Mouse (Mus musculus): Measurements from ENCODE around the gene Auts2.

Auts2 gene

DNA sequence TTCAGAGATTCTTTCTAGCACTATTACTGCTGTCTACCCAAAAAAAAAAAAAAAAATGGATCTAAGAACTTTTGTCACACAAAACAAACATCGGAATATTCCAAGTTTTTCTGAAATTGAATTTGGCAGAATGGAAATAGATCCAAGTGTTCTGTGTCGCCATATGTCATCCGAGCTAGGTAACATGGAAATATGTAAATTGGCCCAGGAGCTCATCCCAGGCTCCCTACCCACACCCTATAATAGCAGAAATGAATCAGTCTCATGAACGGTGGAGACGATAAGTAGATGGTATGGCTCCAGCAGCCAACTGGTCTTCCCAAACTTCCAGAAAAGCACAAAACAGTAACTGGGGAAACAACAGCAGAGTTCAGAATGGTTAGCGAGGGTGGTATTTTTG, 577.6 kb downstream of the Auts2 start:
- no peak for DNase-seq

DNA sequence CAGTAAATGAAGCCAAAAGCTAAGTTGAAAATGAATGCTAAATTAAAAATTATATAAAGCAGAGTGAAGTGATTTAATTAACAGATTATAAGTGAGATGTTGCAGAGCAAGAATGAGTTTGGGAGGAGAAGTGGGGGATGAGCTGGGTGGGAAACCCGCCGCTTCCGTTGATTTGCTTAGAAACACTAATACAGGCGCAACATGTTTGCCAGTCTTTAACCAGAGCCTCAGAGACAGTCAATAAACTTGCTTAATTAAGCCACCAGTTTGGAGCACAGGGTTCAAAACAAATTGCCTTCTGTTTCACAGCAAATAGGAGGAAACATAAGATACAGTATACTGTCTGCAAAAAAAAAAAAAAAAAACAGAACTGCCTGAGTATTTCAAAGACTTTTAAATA, 579.6 kb downstream of the Auts2 start:
- DNase-seq, result no peak

DNA sequence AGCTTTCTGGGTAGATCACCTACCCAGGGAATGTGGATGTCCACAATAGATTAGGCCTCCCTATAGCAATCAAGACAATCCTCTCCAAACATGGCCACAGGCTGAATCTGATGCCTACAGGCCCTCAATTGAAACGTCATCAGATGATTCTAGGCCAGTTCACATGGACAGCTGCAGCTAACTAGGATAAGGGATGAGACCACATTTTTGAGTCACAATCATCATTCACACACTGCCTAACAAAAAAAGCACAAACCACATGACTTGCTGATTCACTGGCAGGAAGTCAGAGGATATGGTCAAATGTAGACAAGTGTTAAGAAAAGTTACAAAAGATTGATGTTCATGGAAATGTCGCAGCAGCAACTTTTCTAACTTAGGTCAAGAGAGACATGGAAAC, 581.3 kb downstream of the Auts2 start:
- no peak for DNase-seq

GRCm38 (mm10) chr5:131960432-131960831, 582.7 kb downstream of the Auts2 start:
- no peak for DNase-seq

DNA sequence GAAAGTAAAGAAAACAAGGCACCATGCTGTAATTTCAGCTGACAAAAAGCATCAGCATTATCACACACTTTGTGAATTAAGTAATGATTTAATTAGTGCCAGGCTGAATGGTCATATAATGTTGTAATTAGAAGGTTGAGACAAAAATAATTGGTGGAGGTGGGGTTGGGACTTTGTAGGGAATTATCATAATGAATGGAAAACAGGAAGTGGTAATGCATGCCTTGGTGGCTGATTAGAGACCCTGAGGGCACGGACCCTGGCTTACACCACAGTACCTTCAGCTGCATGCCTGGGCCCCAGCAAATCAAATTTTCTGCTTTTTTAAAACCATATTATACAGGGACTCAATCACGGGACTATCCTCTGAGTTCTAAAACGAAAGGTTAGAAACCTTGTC, 586.1 kb downstream of the Auts2 start:
- no peak for DNase-seq

DNA sequence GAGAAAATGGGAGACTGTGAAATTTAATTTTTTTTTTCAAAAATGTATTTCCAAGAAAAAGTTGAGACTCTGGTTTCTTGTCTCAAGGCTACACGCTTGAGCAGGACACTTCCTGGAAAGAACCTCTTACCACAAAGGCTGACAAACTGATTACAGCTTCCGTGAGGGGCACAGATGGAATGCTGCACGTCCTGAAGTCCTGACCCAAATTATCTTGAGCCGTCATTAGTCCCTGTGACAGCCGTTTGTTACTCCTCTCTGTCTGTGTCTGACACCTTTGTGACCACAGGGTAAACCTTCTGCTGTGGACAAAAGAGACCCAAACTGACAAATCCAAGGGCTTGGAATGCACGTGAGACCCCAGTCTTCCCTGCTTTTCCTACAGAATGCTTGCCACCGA, 587.1 kb downstream of the Auts2 start:
- no peak for DNase-seq

GRCm38 (mm10) chr5:131955227-131956016, 587.7 kb downstream of the Auts2 start:
- DNase-seq, result no peak

- DNase-seq, result no peak
These were observed 594.5 kb downstream of the Auts2 start for GRCm38 (mm10) chr5:131948571-131949151.

GRCm38 (mm10) chr5:131946801-131947200, 596.3 kb downstream of the Auts2 start:
- no peak for DNase-seq

DNA sequence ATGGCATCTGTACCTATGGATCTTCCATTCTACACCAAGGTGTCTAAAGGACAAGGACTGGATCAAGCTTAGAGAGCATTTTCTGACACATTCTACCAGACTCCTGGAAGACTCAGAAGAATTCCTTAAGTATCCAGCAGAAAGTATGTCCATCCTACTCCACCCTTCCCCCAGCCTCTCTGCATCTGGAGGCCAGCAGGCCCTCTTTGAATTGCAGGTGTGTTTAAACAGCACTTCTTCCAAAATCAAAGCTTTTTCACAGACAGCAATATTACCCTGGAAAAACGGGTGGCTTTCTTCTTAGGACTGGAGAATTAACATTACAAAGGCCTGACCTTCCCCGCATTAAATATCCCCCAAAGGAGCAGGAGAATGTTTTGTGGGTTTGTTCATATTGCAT, 598.4 kb downstream of the Auts2 start:
- DNase-seq, result no peak

DNA sequence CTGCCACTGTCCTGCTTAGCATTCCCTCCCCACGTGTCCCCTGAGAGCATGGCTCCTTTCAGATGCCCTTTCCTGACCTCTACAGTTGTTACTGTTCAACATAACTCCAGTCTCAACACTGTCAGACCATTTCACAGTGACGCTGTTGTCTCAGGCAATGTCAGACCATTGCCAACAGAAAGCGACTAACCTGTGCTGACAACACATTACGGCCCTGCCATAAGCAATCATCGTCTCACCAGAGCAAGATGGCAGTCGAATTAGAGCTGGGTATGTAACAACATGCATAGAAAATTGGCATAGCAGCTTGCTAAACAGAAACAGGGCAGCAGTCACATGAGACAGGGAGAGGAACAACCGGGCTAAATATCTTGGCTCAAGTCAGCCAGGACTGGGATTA, 614.4 kb downstream of the Auts2 start:
- no peak for DNase-seq

- no peak for DNase-seq
These were observed 620.4 kb downstream of the Auts2 start for GRCm38 (mm10) chr5:131922759-131923158.

DNA sequence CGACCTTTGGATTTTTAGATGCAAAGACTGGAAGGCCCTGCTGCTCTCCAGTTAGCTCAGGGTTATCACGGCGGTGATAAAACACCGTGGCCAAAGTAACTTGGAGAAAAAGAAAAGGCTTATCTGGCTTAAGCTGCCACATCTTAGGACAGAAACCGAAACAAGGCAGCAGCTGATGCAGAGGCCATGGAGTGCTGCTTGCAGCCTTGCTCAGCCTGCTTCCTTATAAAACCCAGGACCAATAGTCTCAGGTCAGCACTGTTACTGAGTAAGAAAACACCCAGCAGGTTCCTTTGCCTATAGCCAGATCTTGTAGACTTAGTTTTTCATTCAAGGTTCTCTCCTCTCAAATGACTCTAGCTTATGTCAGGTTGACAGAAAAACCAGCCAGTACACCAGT, 621.0 kb downstream of the Auts2 start:
- no peak for DNase-seq

DNA sequence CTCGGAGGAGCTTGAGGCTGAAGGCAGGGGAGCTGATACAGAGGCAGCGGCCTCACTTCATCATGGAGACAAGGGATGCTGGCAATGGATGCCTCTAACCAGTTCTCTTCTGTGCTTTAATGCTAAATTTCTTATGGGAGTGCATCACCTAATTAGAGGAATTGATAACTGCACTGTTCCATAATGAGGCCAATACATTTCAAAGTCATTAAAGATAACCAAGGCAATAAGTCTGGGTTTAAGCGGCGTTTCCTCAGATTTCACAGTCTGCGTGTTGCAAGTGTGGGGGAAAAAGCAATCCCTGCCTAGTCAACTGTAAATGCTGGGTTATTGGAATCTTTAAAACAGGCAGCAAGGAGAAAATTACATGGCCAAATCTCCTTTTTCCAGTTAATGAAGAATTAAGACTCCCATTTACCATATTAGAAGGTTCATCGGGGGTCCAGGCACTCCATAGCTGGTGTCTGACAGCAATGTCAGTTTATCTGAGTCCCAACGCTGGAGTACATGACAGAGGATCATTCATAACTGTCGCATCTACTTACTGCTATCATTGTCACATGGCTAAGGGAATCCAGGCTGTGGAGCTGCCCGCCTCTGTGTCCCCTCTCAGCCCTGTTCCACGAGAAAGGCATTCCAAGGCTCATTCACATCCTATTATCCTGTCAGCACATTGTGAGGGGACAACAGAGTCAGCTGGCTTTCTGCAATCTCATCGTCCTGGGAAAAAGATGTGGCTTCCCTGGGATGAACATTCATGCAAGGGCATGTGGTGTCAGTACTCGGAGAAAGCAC, 623.0 kb downstream of the Auts2 start:
- DNase-seq, result no peak

DNA sequence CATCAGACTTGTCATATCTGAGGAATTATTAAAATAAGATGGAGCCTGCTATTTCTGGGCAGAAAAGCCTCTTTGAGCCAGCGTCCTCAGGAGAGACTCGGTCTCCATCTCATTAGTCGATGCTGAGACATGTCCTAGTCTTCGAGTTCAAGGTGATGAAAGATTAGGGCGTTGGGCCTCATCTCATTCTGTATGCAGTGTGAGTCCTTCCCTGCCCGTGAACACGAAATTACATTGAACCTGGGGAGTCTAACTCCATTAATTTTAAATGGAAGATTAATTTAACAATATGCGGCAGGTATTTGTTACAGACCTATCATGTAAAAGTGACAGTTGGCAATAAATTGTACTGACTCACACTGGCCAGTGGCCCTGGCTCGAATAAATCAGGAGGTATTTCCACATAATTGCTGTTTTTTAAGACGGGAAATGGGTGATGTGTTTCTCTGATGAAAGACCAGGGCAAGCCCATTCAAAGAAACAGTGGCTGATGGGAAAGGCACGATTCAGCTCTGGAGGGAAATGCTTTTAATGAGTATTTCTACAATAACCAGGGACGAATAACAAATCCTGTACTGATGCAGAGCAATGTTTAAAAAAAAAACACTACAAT, 626.2 kb downstream of the Auts2 start:
- no peak for DNase-seq

DNA sequence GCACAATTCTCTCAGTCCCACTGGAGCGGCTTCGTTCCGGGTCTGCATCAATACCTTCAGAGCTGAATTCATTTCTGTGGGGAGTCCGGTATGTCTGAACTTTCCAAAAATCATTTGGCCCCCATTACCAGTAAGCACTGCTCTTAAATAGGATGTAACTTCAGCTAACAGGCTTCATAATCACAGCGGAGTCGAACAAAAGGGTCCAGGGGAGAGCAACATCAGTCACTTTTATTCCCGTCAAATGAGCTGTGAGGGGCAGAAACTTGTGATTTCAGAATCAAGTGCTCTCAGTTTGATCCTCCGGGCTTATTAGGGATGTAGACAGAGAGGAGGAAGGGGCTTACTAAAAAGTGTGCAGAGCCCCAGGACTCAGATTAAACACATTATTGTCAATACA, 629.6 kb downstream of the Auts2 start:
- DNase-seq, result no peak

- no peak for DNase-seq
These were observed 630.2 kb downstream of the Auts2 start for GRCm38 (mm10) chr5:131912983-131913382.

DNA sequence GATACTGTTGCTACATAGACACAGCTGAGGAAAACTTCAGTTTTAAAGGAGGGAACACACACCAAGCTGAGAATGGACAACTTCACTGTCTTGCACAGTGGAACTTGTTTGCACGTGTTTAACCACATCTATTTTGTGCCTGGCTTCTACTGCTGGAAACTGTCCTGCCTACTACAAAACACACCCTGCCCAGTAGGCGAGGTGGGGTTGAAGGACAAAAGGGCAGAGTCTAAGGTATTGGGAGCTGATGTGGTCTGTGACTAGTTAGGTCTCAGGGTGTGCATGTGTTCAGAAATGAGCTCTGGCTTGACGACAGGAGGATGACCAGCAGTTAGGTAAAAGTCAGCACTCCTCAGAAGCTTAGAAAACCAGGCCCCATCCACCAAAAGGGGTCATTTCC, 636.8 kb downstream of the Auts2 start:
- no peak for DNase-seq

DNA sequence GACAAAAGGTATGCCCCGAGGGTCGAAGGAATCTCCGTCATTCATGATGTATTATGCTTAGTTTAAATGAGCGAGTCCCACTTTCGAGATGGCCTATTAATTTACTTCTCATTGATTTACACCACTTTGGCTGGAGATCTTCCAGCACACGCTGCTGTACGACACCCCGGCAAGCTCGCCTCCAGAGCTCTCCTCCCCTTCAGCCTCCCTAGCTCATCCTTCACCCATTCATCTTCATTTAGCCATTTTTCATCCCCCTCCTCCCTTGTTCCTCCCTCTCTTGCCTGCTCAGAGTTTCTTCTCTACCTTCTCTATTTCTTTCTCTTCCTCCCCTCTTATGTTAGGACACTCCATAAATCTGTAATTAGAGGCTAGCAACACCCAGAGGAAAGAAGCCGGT, 638.7 kb downstream of the Auts2 start:
- DNase-seq, result no peak

GRCm38 (mm10) chr5:131898048-131898638, 645.0 kb downstream of the Auts2 start:
- no peak for DNase-seq

DNA sequence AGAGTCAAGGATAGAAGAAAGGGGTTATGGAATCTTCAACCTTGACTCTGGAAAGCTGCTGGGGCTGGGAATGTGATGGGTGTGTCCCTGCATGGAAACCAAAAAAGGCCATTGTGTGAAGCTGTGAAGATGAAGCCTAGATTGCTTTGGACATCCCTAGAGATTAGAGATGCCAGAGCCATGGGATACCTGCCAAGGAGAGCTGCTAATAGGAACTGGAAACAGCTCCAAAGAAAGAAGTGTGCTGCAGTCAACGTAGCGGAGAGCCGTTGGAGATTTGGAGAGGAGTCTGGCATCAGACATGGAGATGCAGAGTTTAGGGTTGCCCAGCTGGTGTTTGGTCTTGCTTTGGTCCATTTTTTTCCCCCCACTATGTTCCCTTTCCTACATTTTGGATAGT, 656.5 kb downstream of the Auts2 start:
- no peak for DNase-seq

DNA sequence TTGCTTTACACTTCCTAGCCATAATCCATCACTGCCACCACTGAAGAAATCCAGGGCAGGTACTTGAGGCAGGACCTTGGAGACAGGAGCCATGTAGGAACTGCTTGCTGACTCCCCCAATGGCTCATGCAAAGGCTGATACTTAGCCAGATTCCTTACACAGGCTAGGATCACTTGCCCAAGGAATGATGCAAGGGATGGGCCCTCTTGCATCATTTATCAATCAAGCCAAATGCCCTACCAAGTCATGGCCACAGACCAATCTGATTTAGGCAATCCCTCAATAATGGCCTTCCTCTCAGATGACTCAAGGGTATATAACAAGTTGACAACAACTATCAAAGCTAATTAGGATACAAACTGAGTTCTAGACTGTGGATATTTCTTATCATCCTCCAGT, 666.6 kb downstream of the Auts2 start:
- DNase-seq, result no peak

GRCm38 (mm10) chr5:131875976-131876375, 667.2 kb downstream of the Auts2 start:
- DNase-seq, result no peak

All from spleen, adult 18-20 months (tissue).